Mouse (Mus musculus): Measurements from ENCODE around the gene Sdccag8.

GRCm38 (mm10) chr1:176870501-176870900 lies 56.0 kb downstream of the Sdccag8 start:
- no peak for TF ChIP-seq CTCF (IDR thresholded peaks at IDR 0.05; ENCODE audit: low read depth)
- TF ChIP-seq EP300 (optimal IDR thresholded peaks at IDR 0.05), result no peak

Measured in stomach, postnatal 0 days (tissue).